Mouse (Mus musculus) midbrain, embryonic 13.5 days (tissue): ENCODE results near the gene Stk32b. TPM values are rescaled to one million over a fixed set of nuclear protein-coding genes. Genes with fewer than 3 reads are reported as not detected.

Experiments
- ATAC-seq: fragments of 200-750 bp; cut with Nextera tagmentation; 2 replicates; pipeline ENCODE4 v1.8.0; 2017; ENCODE audit warnings: mild to moderate bottlenecking, moderate TSS enrichment, moderate library complexity
- H3K27ac ChIP-seq: fragments of 300-500 bp; sonication (generic); 2 replicates; pipeline ENCODE4 v1.5.1; 2015; ENCODE audit warnings: inconsistent platforms, mild to moderate bottlenecking, moderate library complexity
- H3K27me3 ChIP-seq: fragments of 300-500 bp; sonication (generic); 2 replicates; pipeline ENCODE4 v1.6.1; 2015; ENCODE audit warnings: mild to moderate bottlenecking, inconsistent platforms
- H3K36me3 ChIP-seq: fragments of 300-500 bp; sonication (generic); 2 replicates; pipeline ENCODE4 v1.6.1; 2015; ENCODE audit warnings: mild to moderate bottlenecking, inconsistent platforms
- H3K4me1 ChIP-seq: fragments of 300-500 bp; sonication (generic); replicated peaks from 2 replicates; pipeline ENCODE4 v1.6.1; 2015; ENCODE audit warnings: inconsistent platforms
- H3K4me2 ChIP-seq: fragments of 300-500 bp; sonication (generic); replicated peaks from 2 replicates; pipeline ENCODE4 v1.6.1; 2015; ENCODE audit warnings: moderate library complexity, mild to moderate bottlenecking, inconsistent platforms
- H3K4me3 ChIP-seq: fragments of 300-500 bp; sonication (generic); replicated peaks from 2 replicates; pipeline ENCODE4 v1.5.1; 2015; ENCODE audit warnings: mild to moderate bottlenecking, inconsistent platforms
- H3K9ac ChIP-seq: fragments of 300-500 bp; sonication (generic); replicated peaks from 2 replicates; pipeline ENCODE4 v1.6.1; 2015; ENCODE audit warnings: mild to moderate bottlenecking, inconsistent platforms
- H3K9me3 ChIP-seq: fragments of 300-500 bp; sonication (generic); 2 replicates; pipeline ENCODE4 v1.6.1; 2016; ENCODE audit warnings: mild to moderate bottlenecking, inconsistent platforms
- WGBS: fragments of 180-500 bp; shearing (Covaris S2); methylation state at CpG from one replicate; pipeline ENCODE4 v1.1.7; 2015; 5-methylcytosine and 5-hydroxymethylcytosine counted together
- polyA plus RNA-seq: library from polyadenylated mRNA; unstranded; fragments of >200 nt; fragmentation: Nextera tagmentation; extraction: Ambion mirVana; gene quantifications from 2 replicates; pipeline ENCODE4 v1.2.1, GENCODE M21; 2015

Gene Stk32b
- polyA plus RNA-seq, 1 experiment from 2014 or later = 17.3 TPM

DNA sequence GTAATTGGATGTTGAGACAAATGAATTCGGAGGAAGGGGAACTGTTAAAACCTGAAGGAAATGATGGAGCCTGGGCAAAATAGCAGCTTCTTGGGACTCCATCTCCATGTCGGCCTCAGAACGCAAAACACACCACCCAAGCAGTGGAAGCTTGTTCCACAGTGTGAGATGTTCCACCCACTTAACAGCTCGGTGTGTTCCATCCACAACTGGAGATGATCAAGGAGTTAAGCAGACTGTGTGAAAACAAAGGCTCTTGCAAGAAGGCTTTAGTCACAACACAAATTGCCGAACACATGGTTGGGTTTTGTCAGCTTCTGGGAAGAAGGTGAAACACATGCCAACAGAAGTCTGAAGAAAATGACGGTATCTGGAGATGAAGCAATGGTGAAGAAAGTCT, 59.2 kb downstream of the Stk32b start:
- 89% methylated on average over 6 of the region's 6 CpGs for WGBS

DNA sequence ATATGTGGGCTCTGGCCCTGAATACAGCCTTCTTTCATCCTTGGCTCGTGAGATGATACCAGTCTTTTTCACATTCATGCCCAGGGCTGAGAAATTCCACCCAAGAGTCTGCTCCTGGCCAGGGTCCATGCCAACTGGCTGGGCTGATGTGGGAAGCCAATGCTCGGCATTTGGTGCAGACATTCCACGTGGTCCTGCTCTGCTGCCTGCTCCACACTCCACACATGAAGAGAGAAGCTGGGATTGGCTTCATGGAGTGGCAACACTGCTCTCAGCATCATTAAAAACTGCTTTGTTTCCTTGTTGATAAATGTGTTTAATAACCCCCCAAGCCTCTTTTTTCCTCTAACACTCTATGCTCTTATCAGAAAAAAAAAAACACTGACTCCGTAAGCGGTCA, 61.8 kb downstream of the Stk32b start:
- no peak overlapping the region for H3K4me2 ChIP-seq
- ATAC-seq = no peak
- H3K27ac ChIP-seq = no peak overlapping the region
- H3K9ac ChIP-seq = no peak overlapping the region
- H3K4me3 ChIP-seq = no peak overlapping the region
- H3K36me3 ChIP-seq = no peaks in the 10 kb centered on the region
- no peaks in the 10 kb centered on the region for H3K9me3 ChIP-seq
- WGBS = 84% methylated on average over 5 of the region's 5 CpGs
- H3K4me1 ChIP-seq = peaks cover 13% of the 10 kb centered on the region
- no peaks in the 10 kb centered on the region for H3K27me3 ChIP-seq

More for the DNA sequence above, 59.2 kb downstream of the Stk32b start:
- no peak overlapping the region for H3K4me3 ChIP-seq
- no peak overlapping the region for H3K4me2 ChIP-seq
- no peaks in the 10 kb centered on the region for H3K36me3 ChIP-seq
- ATAC-seq = no peak
- H3K27me3 ChIP-seq = no peaks in the 10 kb centered on the region
- H3K27ac ChIP-seq = no peak overlapping the region
- H3K9ac ChIP-seq = no peak overlapping the region
- H3K4me1 ChIP-seq = peaks cover 8% of the 10 kb centered on the region
- no peaks in the 10 kb centered on the region for H3K9me3 ChIP-seq

DNA sequence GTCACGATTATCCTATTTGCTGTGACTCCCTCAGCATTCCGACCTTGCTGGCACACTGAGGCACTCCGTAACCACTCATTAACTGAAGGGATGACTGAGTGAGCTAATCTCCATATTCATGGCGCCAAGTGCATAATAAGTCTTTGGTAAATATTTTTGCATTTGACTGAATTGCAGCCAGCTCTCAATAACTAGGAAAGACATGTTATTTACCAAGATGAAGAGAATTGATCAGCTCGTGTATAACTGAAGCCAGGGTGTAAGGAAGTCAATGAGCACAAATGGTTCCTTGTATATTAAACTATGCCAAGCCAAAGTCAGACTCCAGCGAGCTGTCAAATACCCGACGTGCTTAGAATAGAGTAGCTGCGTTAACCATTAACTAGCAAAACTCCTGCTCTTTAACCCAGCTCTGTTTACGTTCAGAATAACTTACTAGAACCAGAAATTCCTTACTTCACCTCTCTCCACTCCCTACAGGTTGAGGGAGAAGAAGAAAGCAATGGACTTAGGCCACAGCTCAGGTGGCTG, 66.2 kb downstream of the Stk32b start:
- 58% methylated on average over 10 of the region's 10 CpGs for WGBS
- H3K36me3 ChIP-seq = no peaks in the 10 kb centered on the region
- peaks cover 10% of the 10 kb centered on the region for H3K4me1 ChIP-seq
- no peak for ATAC-seq
- H3K27me3 ChIP-seq = no peaks in the 10 kb centered on the region
- H3K27ac ChIP-seq = no peak overlapping the region
- H3K4me3 ChIP-seq = no peak overlapping the region
- H3K9me3 ChIP-seq = no peaks in the 10 kb centered on the region
- H3K4me2 ChIP-seq = no peak overlapping the region
- H3K9ac ChIP-seq = no peak overlapping the region

DNA sequence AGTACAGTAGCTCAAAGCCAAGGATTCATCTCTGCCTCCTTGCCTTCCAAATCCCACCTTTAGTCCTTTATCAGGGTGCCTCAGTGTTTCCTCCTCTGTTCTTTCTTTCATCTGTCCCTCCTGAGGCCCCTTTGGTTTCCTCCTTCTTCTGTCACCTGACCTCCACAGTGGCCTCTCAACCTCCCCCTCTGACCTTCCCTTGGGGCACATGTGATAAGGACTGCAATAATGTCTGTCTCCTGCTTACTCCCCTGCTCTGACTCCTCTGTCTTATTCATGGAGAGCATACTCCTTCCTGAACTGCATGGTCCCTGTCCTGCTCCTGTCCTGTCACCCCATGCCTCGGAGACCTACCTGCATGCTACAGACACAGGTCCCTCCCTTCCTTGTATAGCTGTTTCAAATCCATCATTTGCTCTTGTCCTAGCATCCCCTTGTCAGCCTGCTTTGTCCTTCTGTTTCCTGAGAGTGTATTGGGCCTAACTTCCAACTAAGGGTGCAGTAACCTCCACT, 66.8 kb downstream of the Stk32b start:
- Histone ChIP-seq H3K4me1 (peaks cover 10% of the 10 kb centered on the region), H3K9ac (no peak overlapping the region), H3K27me3 (no peaks in the 10 kb centered on the region), H3K27ac (peak overlapping the region; percentile 57), H3K4me2 (no peak overlapping the region), H3K9me3 (no peaks in the 10 kb centered on the region), H3K36me3 (no peaks in the 10 kb centered on the region), H3K4me3 (no peak overlapping the region)
- ATAC-seq = no peak
- WGBS = 82% methylated on average over 1 of the region's 1 CpGs

DNA sequence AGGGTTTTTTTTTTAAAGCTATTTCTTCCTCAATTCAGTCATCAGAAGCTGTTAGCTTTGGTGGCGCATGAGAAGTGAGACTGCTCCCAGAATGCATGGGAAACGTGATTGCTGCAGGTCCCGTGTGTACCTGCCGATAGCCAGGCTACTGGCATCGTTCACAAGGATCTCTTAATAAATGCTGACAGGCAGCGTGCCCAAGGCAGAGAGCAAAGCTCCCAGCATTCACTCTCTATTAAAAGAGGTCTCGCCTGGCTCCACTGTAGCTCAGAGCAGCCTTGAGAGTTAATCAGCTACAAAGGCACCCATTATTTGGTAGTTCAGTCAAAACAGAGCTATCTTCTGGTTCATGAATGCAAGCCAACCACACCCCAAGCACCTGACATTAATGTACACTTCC, 72.9 kb downstream of the Stk32b start:
- no peaks in the 10 kb centered on the region for H3K4me1 ChIP-seq
- no peaks in the 10 kb centered on the region for H3K36me3 ChIP-seq
- no peak overlapping the region for H3K27ac ChIP-seq
- no peaks in the 10 kb centered on the region for H3K27me3 ChIP-seq
- no peak overlapping the region for H3K4me3 ChIP-seq
- H3K9ac ChIP-seq = no peak overlapping the region
- no peak for ATAC-seq
- 65% methylated on average over 7 of the region's 7 CpGs for WGBS
- H3K4me2 ChIP-seq = no peak overlapping the region
- no peaks in the 10 kb centered on the region for H3K9me3 ChIP-seq

DNA sequence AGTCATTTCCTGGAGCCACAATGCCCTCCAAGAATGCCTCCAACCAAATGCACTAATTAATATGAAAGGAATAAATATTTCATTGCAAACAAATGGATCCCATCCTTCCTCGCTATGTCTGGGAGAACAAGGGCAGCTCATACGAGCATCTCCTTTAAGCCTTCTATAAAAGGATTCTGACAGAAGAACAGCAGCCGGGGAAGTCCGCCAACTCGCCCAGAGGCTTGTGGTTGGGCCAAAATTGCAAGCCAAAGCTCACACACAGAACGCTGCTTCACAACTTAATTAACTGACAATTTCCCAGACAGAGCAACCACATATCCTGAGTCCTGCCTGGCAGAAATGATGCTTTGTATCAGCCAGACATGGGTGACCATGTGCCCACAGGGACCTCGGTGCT, 74.5 kb downstream of the Stk32b start:
- Histone ChIP-seq H3K9ac (no peak overlapping the region), H3K4me2 (no peak overlapping the region), H3K4me3 (no peak overlapping the region), H3K9me3 (no peaks in the 10 kb centered on the region), H3K36me3 (no peaks in the 10 kb centered on the region), H3K27me3 (no peaks in the 10 kb centered on the region), H3K27ac (no peak overlapping the region), H3K4me1 (no peaks in the 10 kb centered on the region)
- ATAC-seq = no peak
- WGBS = 78% methylated on average over 7 of the region's 7 CpGs

DNA sequence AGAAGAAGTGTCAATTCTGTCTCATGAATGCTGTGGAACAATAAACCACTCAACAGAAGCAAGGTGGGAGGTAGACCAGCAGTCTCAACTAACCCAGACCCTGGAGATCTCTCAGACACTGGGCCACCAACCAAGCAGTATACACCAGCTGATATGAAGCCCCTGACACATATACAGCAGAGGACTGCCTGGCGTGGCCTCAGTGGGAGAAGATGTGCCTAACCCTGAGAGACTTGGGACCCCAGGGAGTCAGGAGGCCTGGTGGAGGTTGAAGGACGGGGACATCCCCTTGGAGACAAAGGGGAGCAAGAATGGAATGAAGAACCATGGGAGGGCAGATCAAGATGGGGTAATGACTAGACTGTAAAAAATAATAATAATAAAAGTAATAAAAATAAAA, 82.2 kb downstream of the Stk32b start:
- Histone ChIP-seq H3K9me3 (peaks cover 6% of the 10 kb centered on the region; the same call in 1 of the 2 replicates), H3K9ac (no peak overlapping the region), H3K4me1 (no peaks in the 10 kb centered on the region), H3K27me3 (no peaks in the 10 kb centered on the region), H3K36me3 (no peaks in the 10 kb centered on the region), H3K4me2 (no peak overlapping the region), H3K4me3 (no peak overlapping the region), H3K27ac (no peak overlapping the region)
- WGBS = 71% methylated on average over 2 of the region's 2 CpGs
- no peak for ATAC-seq

DNA sequence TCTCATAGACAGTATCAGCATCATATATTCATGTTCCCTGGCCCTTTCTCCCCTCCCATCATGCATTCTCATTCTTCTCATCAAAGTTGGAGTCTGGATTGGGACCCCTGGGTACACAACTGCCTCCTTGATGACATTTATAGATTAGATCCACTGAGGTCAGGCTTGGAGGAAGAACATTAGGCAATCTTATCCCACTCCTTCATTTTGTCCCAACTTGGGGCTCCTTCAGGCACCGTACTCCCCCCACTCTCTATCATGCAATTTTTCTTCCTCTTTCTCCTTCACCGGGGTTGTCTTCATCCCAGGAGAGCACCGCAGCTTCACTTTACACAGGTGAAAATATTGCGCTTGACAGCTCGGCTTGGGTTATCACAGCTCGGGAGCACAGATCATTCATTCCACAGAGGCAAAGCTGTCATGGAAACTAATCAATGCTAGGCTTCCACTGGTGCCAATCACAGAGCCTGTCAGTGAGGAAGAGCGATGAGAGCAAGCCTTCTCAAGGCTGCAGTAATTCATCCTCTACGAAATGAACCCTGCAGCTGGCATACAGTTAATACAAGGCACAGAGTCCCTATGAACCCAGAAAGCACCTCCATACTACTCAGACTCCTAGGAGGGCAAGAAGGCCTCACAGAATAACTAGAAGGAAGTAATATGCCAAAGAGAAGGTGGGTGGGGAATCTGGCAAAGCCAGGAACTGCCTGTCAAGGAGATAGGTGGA, 89.4 kb downstream of the Stk32b start:
- no peak overlapping the region for H3K9ac ChIP-seq
- no peaks in the 10 kb centered on the region for H3K36me3 ChIP-seq
- WGBS = 85% methylated on average over 8 of the region's 8 CpGs
- no peaks in the 10 kb centered on the region for H3K27me3 ChIP-seq
- no peak overlapping the region for H3K4me3 ChIP-seq
- H3K27ac ChIP-seq = no peak overlapping the region
- no peak for ATAC-seq
- no peaks in the 10 kb centered on the region for H3K4me1 ChIP-seq
- no peak overlapping the region for H3K4me2 ChIP-seq
- H3K9me3 ChIP-seq = peaks cover 6% of the 10 kb centered on the region; the same call in 1 of the 2 replicates

DNA sequence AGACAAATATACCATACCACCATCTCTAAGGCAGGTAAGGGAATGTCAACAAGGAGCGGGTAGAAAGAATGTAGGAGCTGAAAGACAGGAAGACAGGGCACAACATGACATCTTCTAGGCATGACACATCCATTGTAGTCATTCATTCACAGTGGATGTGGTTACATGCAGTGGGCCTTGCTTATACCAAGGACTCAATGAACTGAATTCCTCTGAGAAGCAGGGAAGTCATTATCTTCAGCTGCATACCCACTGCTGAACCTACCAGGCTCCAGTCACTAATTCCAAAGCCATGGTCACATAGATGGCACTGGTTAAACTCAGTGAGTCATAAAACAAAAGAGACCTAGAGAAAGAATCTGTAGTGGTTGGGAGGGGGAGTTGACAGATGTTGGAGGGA, 105.1 kb downstream of the Stk32b start:
- no peaks in the 10 kb centered on the region for H3K9me3 ChIP-seq
- H3K9ac ChIP-seq = no peak overlapping the region
- H3K4me2 ChIP-seq = no peak overlapping the region
- no peaks in the 10 kb centered on the region for H3K4me1 ChIP-seq
- WGBS = 92% methylated on average over 1 of the region's 1 CpGs
- no peaks in the 10 kb centered on the region for H3K36me3 ChIP-seq
- no peak overlapping the region for H3K4me3 ChIP-seq
- ATAC-seq = no peak
- no peak overlapping the region for H3K27ac ChIP-seq
- no peaks in the 10 kb centered on the region for H3K27me3 ChIP-seq

DNA sequence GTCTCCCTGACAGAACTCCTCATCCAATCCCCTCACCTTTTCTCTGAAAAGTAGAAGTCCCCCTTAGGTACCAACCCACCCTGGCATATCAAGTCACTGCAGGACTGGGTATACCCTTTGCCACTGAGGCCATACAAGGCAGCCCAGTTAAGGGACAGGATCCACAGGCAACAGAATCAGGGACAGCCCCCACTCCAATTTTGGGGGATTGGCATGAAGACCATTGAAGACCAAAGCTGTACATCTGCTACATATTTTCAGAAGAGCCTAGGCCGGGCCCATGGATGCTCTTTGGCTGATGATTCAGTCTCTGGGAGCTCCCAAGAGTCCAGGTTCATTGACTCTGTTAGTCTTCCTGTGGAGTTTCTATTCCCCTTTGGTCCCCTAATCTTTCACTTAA, 117.4 kb downstream of the Stk32b start:
- H3K4me2 ChIP-seq = no peak overlapping the region
- no peak overlapping the region for H3K9ac ChIP-seq
- no peaks in the 10 kb centered on the region for H3K36me3 ChIP-seq
- H3K4me3 ChIP-seq = no peak overlapping the region
- no peak for ATAC-seq
- 0 out of 2 replicates have a peak, but pooled peaks cover 4% of the 10 kb centered on the region for H3K9me3 ChIP-seq
- H3K4me1 ChIP-seq = no peaks in the 10 kb centered on the region
- no peaks in the 10 kb centered on the region for H3K27me3 ChIP-seq
- no peak overlapping the region for H3K27ac ChIP-seq
- WGBS = 81% methylated on average over 1 of the region's 1 CpGs

DNA sequence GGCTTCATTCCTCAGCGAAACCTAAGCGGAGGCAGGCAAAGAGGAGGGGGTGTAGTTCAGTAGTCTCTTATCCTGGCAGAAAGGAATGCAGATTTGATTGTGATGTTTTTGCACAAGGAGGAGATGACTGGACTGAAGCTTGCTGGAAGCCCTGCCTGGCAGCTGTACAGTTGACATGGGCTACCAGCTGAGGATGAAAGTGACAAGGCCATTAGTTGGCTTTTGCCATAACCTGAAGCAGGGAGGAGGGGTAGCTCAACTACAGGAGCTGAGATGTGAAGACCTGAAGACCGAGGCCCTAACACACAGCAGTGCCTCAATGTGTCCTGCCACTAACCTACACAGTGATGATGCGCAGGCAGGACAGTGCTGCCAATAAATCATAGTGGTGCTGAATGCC, 118.7 kb downstream of the Stk32b start:
- Histone ChIP-seq H3K4me1 (no peaks in the 10 kb centered on the region), H3K36me3 (no peaks in the 10 kb centered on the region), H3K4me3 (no peak overlapping the region), H3K27ac (no peak overlapping the region), H3K9me3 (0 out of 2 replicates have a peak, but pooled peaks cover 4% of the 10 kb centered on the region), H3K4me2 (no peak overlapping the region), H3K9ac (no peak overlapping the region), H3K27me3 (no peaks in the 10 kb centered on the region)
- 97% methylated on average over 4 of the region's 4 CpGs for WGBS
- ATAC-seq = no peak

DNA sequence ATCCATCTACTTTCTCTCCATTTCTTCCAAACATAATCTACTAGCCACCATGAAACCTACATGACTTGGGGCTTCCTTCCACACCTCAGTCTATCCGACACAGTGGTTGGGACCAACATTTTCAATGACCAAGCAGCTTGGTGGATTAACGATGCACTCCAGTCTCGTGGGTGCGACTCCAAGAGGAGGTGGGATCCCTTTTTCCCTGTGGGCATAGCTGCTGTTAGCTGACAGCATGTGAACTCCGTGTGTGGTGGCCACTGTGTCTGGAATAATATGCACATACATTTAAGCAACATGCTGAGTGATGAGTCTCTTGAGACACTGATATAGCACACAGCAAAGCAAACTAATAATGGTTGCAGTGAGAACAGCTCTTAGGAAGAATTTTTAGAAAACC, 124.6 kb downstream of the Stk32b start:
- 78% methylated on average over 5 of the region's 5 CpGs for WGBS
- ATAC-seq = no peak
- Histone ChIP-seq H3K4me2 (no peak overlapping the region), H3K4me1 (no peaks in the 10 kb centered on the region), H3K27ac (no peak overlapping the region), H3K4me3 (no peak overlapping the region), H3K9ac (no peak overlapping the region), H3K36me3 (no peaks in the 10 kb centered on the region), H3K27me3 (no peaks in the 10 kb centered on the region), H3K9me3 (no peaks in the 10 kb centered on the region)

DNA sequence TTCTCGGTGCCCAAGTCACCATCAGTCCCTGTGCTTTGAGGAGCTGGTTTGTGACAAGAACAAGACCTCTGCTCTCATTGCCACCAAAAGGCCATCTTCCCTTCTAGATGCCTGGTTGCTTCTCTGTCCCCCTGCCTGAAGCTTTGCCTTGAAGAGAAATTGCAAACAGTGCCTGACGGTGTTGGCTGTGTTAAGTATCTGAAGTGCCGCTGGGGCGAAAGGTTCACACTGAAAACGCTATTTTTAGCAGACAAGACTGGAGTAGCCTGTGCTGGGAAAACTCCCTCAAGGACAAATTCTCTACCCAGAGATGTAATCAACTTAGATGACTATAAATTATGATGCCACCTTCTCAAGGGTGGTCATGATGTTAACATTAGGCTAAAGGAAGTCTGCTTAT, 129.1 kb downstream of the Stk32b start:
- no peaks in the 10 kb centered on the region for H3K27me3 ChIP-seq
- H3K4me1 ChIP-seq = no peaks in the 10 kb centered on the region
- no peak overlapping the region for H3K4me3 ChIP-seq
- ATAC-seq = no peak
- no peak overlapping the region for H3K27ac ChIP-seq
- H3K4me2 ChIP-seq = no peak overlapping the region
- H3K36me3 ChIP-seq = no peaks in the 10 kb centered on the region
- 91% methylated on average over 5 of the region's 5 CpGs for WGBS
- H3K9me3 ChIP-seq = no peaks in the 10 kb centered on the region
- H3K9ac ChIP-seq = no peak overlapping the region
